Mouse (Mus musculus): ENCODE data around the gene Zfp128.
"Not testable (repeated sequence)": the region's sequence is repeated elsewhere in the genome, so short reads cannot be mapped to it uniquely, and the experiment has no call there.

The Zfp128 gene

GRCm38 (mm10) chr7:12880911-12881660, at the start of gene Zfp128:
Gene Zfp128 (plus strand): TSS chr7:12881177.
- peak; percentile 88 for DNase-seq (ENCODE audit: low read depth, low spot score)

GRCm38 (mm10) chr7:12834162-12835120, 46.5 kb upstream of the Zfp128 start, which contains the start of gene Zfp110:
Gene Zfp110 (plus strand): TSS chr7:12834761.
- peak; percentile 84 for DNase-seq (ENCODE audit: low read depth, low spot score)

- no peak for DNase-seq (ENCODE audit: low read depth, low spot score)
These were observed 45.7 kb upstream of the Zfp128 start for GRCm38 (mm10) chr7:12835193-12835671.

GRCm38 (mm10) chr7:12835779-12836178, 45.2 kb upstream of the Zfp128 start:
- DNase-seq (ENCODE audit: low read depth, low spot score) = no peak

GRCm38 (mm10) chr7:12874301-12874700, 6.7 kb upstream of the Zfp128 start:
- peak; percentile 25 for DNase-seq (ENCODE audit: low read depth, low spot score)

GRCm38 (mm10) chr7:12880036-12880435, 941 bp upstream of the Zfp128 start:
- no peak for DNase-seq (ENCODE audit: low read depth, low spot score)

GRCm38 (mm10) chr7:12880497-12880896, 480 bp upstream of the Zfp128 start:
- DNase-seq (ENCODE audit: low read depth, low spot score) = not testable (repeated sequence)

GRCm38 (mm10) chr7:12886563-12887266, 5.7 kb downstream of the Zfp128 start:
- DNase-seq (ENCODE audit: low read depth, low spot score) = no peak

GRCm38 (mm10) chr7:12887585-12887984, 6.6 kb downstream of the Zfp128 start:
- DNase-seq (ENCODE audit: low read depth, low spot score) = no peak

GRCm38 (mm10) chr7:12890928-12891327, 10.0 kb downstream of the Zfp128 start:
- DNase-seq (ENCODE audit: low read depth, low spot score) = no peak

- DNase-seq (ENCODE audit: low read depth, low spot score) = no peak
These were observed 10.4 kb downstream of the Zfp128 start for GRCm38 (mm10) chr7:12891334-12891733.

GRCm38 (mm10) chr7:12897655-12898410, 16.9 kb downstream of the Zfp128 start, which contains the start of gene Zscan22:
Gene Zscan22 (plus strand): TSS chr7:12897815.
- DNase-seq (ENCODE audit: low read depth, low spot score) = peak; percentile 89

- DNase-seq (ENCODE audit: low read depth, low spot score) = no peak
These were observed 20.5 kb downstream of the Zfp128 start for GRCm38 (mm10) chr7:12901517-12901916.

- DNase-seq (ENCODE audit: low read depth, low spot score) = no peak
These were observed 22.6 kb downstream of the Zfp128 start for GRCm38 (mm10) chr7:12903623-12904022.

GRCm38 (mm10) chr7:12905146-12905545, 24.2 kb downstream of the Zfp128 start:
- no peak for DNase-seq (ENCODE audit: low read depth, low spot score)

GRCm38 (mm10) chr7:12909498-12909962, 28.6 kb downstream of the Zfp128 start:
- DNase-seq (ENCODE audit: low read depth, low spot score) = peak; percentile 54

- peak; percentile 51 for DNase-seq (ENCODE audit: low read depth, low spot score)
These were observed 29.2 kb downstream of the Zfp128 start for GRCm38 (mm10) chr7:12910181-12910668.

GRCm38 (mm10) chr7:12913556-12913955, 32.6 kb downstream of the Zfp128 start:
- DNase-seq (ENCODE audit: low read depth, low spot score) = no peak

- not testable (repeated sequence) for DNase-seq (ENCODE audit: low read depth, low spot score)
These were observed 39.5 kb downstream of the Zfp128 start for GRCm38 (mm10) chr7:12920495-12920894.

GRCm38 (mm10) chr7:12921318-12921704, 40.3 kb downstream of the Zfp128 start:
- no peak for DNase-seq (ENCODE audit: low read depth, low spot score)
